Mouse (Mus musculus) brown adipose tissue, adult 24 weeks (tissue): Measurements from ENCODE around the gene Raly. TPM values are rescaled to one million over a fixed set of nuclear protein-coding genes. Genes with fewer than 3 reads are reported as not detected.
A peak's percentile ranks its signal among the peaks of the same experiment; 100 is the strongest.

Experiments
- H3K27ac ChIP-seq: fragments of 200-500 bp; replicated peaks from 2 replicates; pipeline ENCODE4 v1.5.1; 2012; ENCODE audit warnings: low read depth, mild to moderate bottlenecking, low read length
- H3K4me1 ChIP-seq: fragments of 200-500 bp; 2 replicates; pipeline ENCODE4 v1.6.1; 2012; ENCODE audit warnings: low read length, mixed read lengths; ENCODE audit not compliant: control insufficient read depth, insufficient read depth, insufficient read length
- H3K4me3 ChIP-seq: fragments of 200-500 bp; 2 replicates; pipeline ENCODE4 v1.5.1; 2012; ENCODE audit warnings: low read depth, mild to moderate bottlenecking, low read length, moderate library complexity; ENCODE audit not compliant: insufficient read depth
- polyA plus RNA-seq: library from polyadenylated mRNA; stranded (reverse); fragments of >200 nt; gene quantifications from 2 replicates; pipeline ENCODE4 v1.2.4, GENCODE M21; 2012; ENCODE audit not compliant: missing spikeins, insufficient read depth, insufficient read length

Raly gene
- polyA plus RNA-seq, 1 experiment, result 51.8 TPM

- no peak overlapping the region for H3K27ac ChIP-seq
- peaks cover 13% of the 10 kb centered on the region; the same call in 1 of the 2 replicates for H3K4me1 ChIP-seq
- H3K4me3 ChIP-seq, result no peak overlapping the region
Observed at GRCm38 (mm10) chr2:154807689-154808088, 16.8 kb downstream of the Raly start.

GRCm38 (mm10) chr2:154809107-154809762 lies 18.3 kb downstream of the Raly start:
- Histone ChIP-seq H3K27ac (no peak overlapping the region), H3K4me3 (no peak overlapping the region), H3K4me1 (peaks cover 13% of the 10 kb centered on the region; the same call in 1 of the 2 replicates)

GRCm38 (mm10) chr2:154810821-154811220 lies 19.9 kb downstream of the Raly start:
- Histone ChIP-seq H3K27ac (no peak overlapping the region), H3K4me1 (peaks cover 13% of the 10 kb centered on the region; the same call in 1 of the 2 replicates)

GRCm38 (mm10) chr2:154813426-154813825 lies 22.5 kb downstream of the Raly start:
- H3K4me1 ChIP-seq, result peaks cover 14% of the 10 kb centered on the region; the same call in 1 of the 2 replicates

More at GRCm38 (mm10) chr2:154810821-154811220, 19.9 kb downstream of the Raly start:
- H3K4me3 ChIP-seq, result no peak overlapping the region

GRCm38 (mm10) chr2:154817089-154817488 lies 26.2 kb downstream of the Raly start:
- Histone ChIP-seq H3K4me1 (peaks cover 20% of the 10 kb centered on the region; the same call in 1 of the 2 replicates), H3K27ac (no peak overlapping the region), H3K4me3 (no peak overlapping the region)

More at GRCm38 (mm10) chr2:154813426-154813825, 22.5 kb downstream of the Raly start:
- Histone ChIP-seq H3K27ac (no peak overlapping the region), H3K4me3 (no peak overlapping the region)

GRCm38 (mm10) chr2:154817788-154818187 lies 26.9 kb downstream of the Raly start:
- no peak overlapping the region for H3K27ac ChIP-seq
- H3K4me1 ChIP-seq, result peaks cover 20% of the 10 kb centered on the region; the same call in 1 of the 2 replicates
- no peak overlapping the region for H3K4me3 ChIP-seq

- Histone ChIP-seq H3K4me1 (peaks cover 20% of the 10 kb centered on the region; the same call in 1 of the 2 replicates), H3K4me3 (no peak overlapping the region), H3K27ac (no peak overlapping the region)
Observed at GRCm38 (mm10) chr2:154818599-154818998, 27.7 kb downstream of the Raly start.

- H3K27ac ChIP-seq, result 0 out of 2 replicates have a peak overlapping the region, but pooled peaks have one; percentile 18
- H3K4me1 ChIP-seq, result peaks cover 20% of the 10 kb centered on the region; the same call in 1 of the 2 replicates
- H3K4me3 ChIP-seq, result no peak overlapping the region
Observed at GRCm38 (mm10) chr2:154820346-154820745, 29.4 kb downstream of the Raly start.

GRCm38 (mm10) chr2:154826054-154826538 lies 35.2 kb downstream of the Raly start:
- H3K27ac ChIP-seq, result no peak overlapping the region
- H3K4me3 ChIP-seq, result no peak overlapping the region
- peaks cover 12% of the 10 kb centered on the region for H3K4me1 ChIP-seq

- no peak overlapping the region for H3K4me3 ChIP-seq
- H3K4me1 ChIP-seq, result peaks cover 12% of the 10 kb centered on the region
- no peak overlapping the region for H3K27ac ChIP-seq
Observed at GRCm38 (mm10) chr2:154827521-154827920, 36.6 kb downstream of the Raly start.

- H3K4me3 ChIP-seq, result no peak overlapping the region
- peaks cover 9% of the 10 kb centered on the region for H3K4me1 ChIP-seq
- H3K27ac ChIP-seq, result no peak overlapping the region
Observed at GRCm38 (mm10) chr2:154832471-154832870, 41.6 kb downstream of the Raly start.

- no peak overlapping the region for H3K27ac ChIP-seq
- peaks cover 8% of the 10 kb centered on the region for H3K4me1 ChIP-seq
- H3K4me3 ChIP-seq, result no peak overlapping the region
Observed at GRCm38 (mm10) chr2:154834149-154834865, 43.4 kb downstream of the Raly start.

- Histone ChIP-seq H3K27ac (no peak overlapping the region), H3K4me1 (no peaks in the 10 kb centered on the region; the same call in 1 of the 2 replicates), H3K4me3 (no peak overlapping the region)
Observed at GRCm38 (mm10) chr2:154836537-154836936, 45.6 kb downstream of the Raly start.

GRCm38 (mm10) chr2:154848086-154848485 lies 57.2 kb downstream of the Raly start:
- H3K4me1 ChIP-seq, result no peaks in the 10 kb centered on the region; the same call in 1 of the 2 replicates
- no peak overlapping the region for H3K27ac ChIP-seq
- H3K4me3 ChIP-seq, result no peak overlapping the region

GRCm38 (mm10) chr2:154855383-154855782 lies 64.5 kb downstream of the Raly start:
- no peak overlapping the region for H3K4me3 ChIP-seq
- H3K27ac ChIP-seq, result no peak overlapping the region
- H3K4me1 ChIP-seq, result no peaks in the 10 kb centered on the region
